Mouse (Mus musculus): ENCODE results near the gene Cyb5rl. TPM values are rescaled to one million over a fixed set of nuclear protein-coding genes. Genes with fewer than 3 reads are reported as not detected.

Cyb5rl gene
- total RNA-seq (2021) (10 to 100 TPM; 21.9 to 25.9 TPM), polyA plus RNA-seq (2012; rRNA removed) (12.6 and 15.4 TPM in 2 replicates)
- long read RNA-seq, transcript Cyb5rl-203 (7 exons, 2,516 nt) = major isoform, 11 of 32 reads
- long read RNA-seq, partial matches to known transcripts = 0 of 32 reads
- long read RNA-seq, other reads (novel, unspliced or antisense) = 20 of 32 reads

GRCm38 (mm10) chr4:107066252-107067124 is at the start of gene Cyb5rl, which contains the start of gene Mrpl37:
Cyb5rl (plus strand) TSS chr4:107066988.
Mrpl37 (minus strand) TSS chr4:107066868.
- DNase-seq = peak; percentile 96
- no peak for TF ChIP-seq EP300 (IDR thresholded peaks at IDR 0.05; ENCODE audit: insufficient read depth, low read depth, low read length)
- TF ChIP-seq POLR2A (IDR thresholded peaks at IDR 0.05; ENCODE audit: insufficient read depth, low read depth, low read length) = peak; percentile 89
- no peak for TF ChIP-seq CTCF (IDR thresholded peaks at IDR 0.05)
- H3K36me3 ChIP-seq (ENCODE audit: control insufficient read depth, insufficient read depth, low read length) = no peaks in the 10 kb centered on the region
- intact Hi-C loops (cut with DNase I) = loop anchor here (1.0 to 5.0 kb wide), 4 partner anchors 80 to 228 kb away; partner anchors contain the start of gene Ssbp3
- peak within 1 kb of the TSS; percentile 61 for H3K4me3 ChIP-seq
- no peaks in the 10 kb centered on the region for H3K4me1 ChIP-seq (ENCODE audit: control insufficient read depth, insufficient read depth, low read length)
- H3K27me3 ChIP-seq (ENCODE audit: control insufficient read depth, insufficient read depth, low read length) = no peaks in the 10 kb centered on the region
- H3K9ac ChIP-seq (ENCODE audit: low read depth, low read length) = peak within 1 kb of the TSS; percentile 75
- H3K27ac ChIP-seq = peak within 1 kb of the TSS; percentile 85
- no peaks in the 10 kb centered on the region for H3K79me2 ChIP-seq (replicated peaks; ENCODE audit: control insufficient read depth, insufficient read depth, low read length)
- under 1% methylated on average over 60 of the region's 60 CpGs for WGBS

GRCm38 (mm10) chr4:107017257-107017656 is 49.5 kb upstream of the Cyb5rl start:
- intact Hi-C loops (cut with DNase I) = no loop called here
- TF ChIP-seq CTCF (IDR thresholded peaks at IDR 0.05) (no peak), EP300 (IDR thresholded peaks at IDR 0.05; ENCODE audit: insufficient read depth, low read depth, low read length) (no peak), POLR2A (IDR thresholded peaks at IDR 0.05; ENCODE audit: insufficient read depth, low read depth, low read length) (no peak)
- DNase-seq = no peak
- no peaks in the 10 kb centered on the region for H3K79me2 ChIP-seq (replicated peaks; ENCODE audit: control insufficient read depth, insufficient read depth, low read length)
- no peaks in the 10 kb centered on the region for H3K27me3 ChIP-seq (ENCODE audit: control insufficient read depth, insufficient read depth, low read length)
- no peak overlapping the region for H3K27ac ChIP-seq
- H3K4me3 ChIP-seq = no peak overlapping the region
- H3K36me3 ChIP-seq (ENCODE audit: control insufficient read depth, insufficient read depth, low read length) = peaks cover 8% of the 10 kb centered on the region
- no peak overlapping the region for H3K9ac ChIP-seq (ENCODE audit: low read depth, low read length)
- H3K4me1 ChIP-seq (ENCODE audit: control insufficient read depth, insufficient read depth, low read length) = peaks cover 30% of the 10 kb centered on the region

- DNase-seq = peak in 1 of 2 experiments; percentile 67
- intact Hi-C loops (cut with DNase I) = no loop called here
- no peaks in the 10 kb centered on the region for H3K79me2 ChIP-seq (replicated peaks; ENCODE audit: control insufficient read depth, insufficient read depth, low read length)
- H3K27me3 ChIP-seq (ENCODE audit: control insufficient read depth, insufficient read depth, low read length) = no peaks in the 10 kb centered on the region
- WGBS = 36% methylated on average over 3 of the region's 3 CpGs
- TF ChIP-seq EP300 (IDR thresholded peaks at IDR 0.05; ENCODE audit: insufficient read depth, low read depth, low read length) (0 out of 2 replicates have a peak, but pooled peaks have one; percentile 27), POLR2A (IDR thresholded peaks at IDR 0.05; ENCODE audit: insufficient read depth, low read depth, low read length) (no peak)
- no peaks in the 10 kb centered on the region for H3K36me3 ChIP-seq (ENCODE audit: control insufficient read depth, insufficient read depth, low read length)
- H3K4me3 ChIP-seq = no peak overlapping the region
- peaks cover 22% of the 10 kb centered on the region for H3K4me1 ChIP-seq (ENCODE audit: control insufficient read depth, insufficient read depth, low read length)
- H3K27ac ChIP-seq = peak overlapping the region; percentile 52
- H3K9ac ChIP-seq (ENCODE audit: low read depth, low read length) = no peak overlapping the region
These were observed 48.3 kb upstream of the Cyb5rl start for GRCm38 (mm10) chr4:107018521-107018920.

GRCm38 (mm10) chr4:107019027-107019426 is 47.8 kb upstream of the Cyb5rl start:
- H3K4me1 ChIP-seq (ENCODE audit: control insufficient read depth, insufficient read depth, low read length) = peaks cover 18% of the 10 kb centered on the region
- WGBS = 44% methylated on average over 7 of the region's 7 CpGs
- H3K27me3 ChIP-seq (ENCODE audit: control insufficient read depth, insufficient read depth, low read length) = no peaks in the 10 kb centered on the region
- H3K27ac ChIP-seq = peak overlapping the region; percentile 52; the same call in 1 of the 2 replicates
- H3K79me2 ChIP-seq (replicated peaks; ENCODE audit: control insufficient read depth, insufficient read depth, low read length) = no peaks in the 10 kb centered on the region
- H3K9ac ChIP-seq (ENCODE audit: low read depth, low read length) = no peak overlapping the region
- peak; percentile 46 to 48 for DNase-seq
- intact Hi-C loops (cut with DNase I) = no loop called here
- H3K36me3 ChIP-seq (ENCODE audit: control insufficient read depth, insufficient read depth, low read length) = no peaks in the 10 kb centered on the region
- H3K4me3 ChIP-seq = no peak overlapping the region
- TF ChIP-seq CTCF (IDR thresholded peaks at IDR 0.05) (no peak), EP300 (IDR thresholded peaks at IDR 0.05; ENCODE audit: insufficient read depth, low read depth, low read length) (no peak), POLR2A (IDR thresholded peaks at IDR 0.05; ENCODE audit: insufficient read depth, low read depth, low read length) (no peak)

GRCm38 (mm10) chr4:107020287-107021000 is 46.3 kb upstream of the Cyb5rl start:
- no peaks in the 10 kb centered on the region for H3K27me3 ChIP-seq (ENCODE audit: control insufficient read depth, insufficient read depth, low read length)
- no peak overlapping the region for H3K4me3 ChIP-seq
- no peak overlapping the region for H3K9ac ChIP-seq (ENCODE audit: low read depth, low read length)
- H3K79me2 ChIP-seq (replicated peaks; ENCODE audit: control insufficient read depth, insufficient read depth, low read length) = no peaks in the 10 kb centered on the region
- peaks cover 13% of the 10 kb centered on the region for H3K4me1 ChIP-seq (ENCODE audit: control insufficient read depth, insufficient read depth, low read length)
- DNase-seq = no peak
- WGBS = 68% methylated on average over 5 of the region's 5 CpGs
- TF ChIP-seq EP300 (IDR thresholded peaks at IDR 0.05; ENCODE audit: insufficient read depth, low read depth, low read length) (no peak), CTCF (IDR thresholded peaks at IDR 0.05) (no peak), POLR2A (IDR thresholded peaks at IDR 0.05; ENCODE audit: insufficient read depth, low read depth, low read length) (no peak)
- no peaks in the 10 kb centered on the region for H3K36me3 ChIP-seq (ENCODE audit: control insufficient read depth, insufficient read depth, low read length)
- H3K27ac ChIP-seq = no peak overlapping the region
- intact Hi-C loops (cut with DNase I) = no loop called here
